Mouse (Mus musculus) embryonic facial prominence, embryonic 10.5 days (tissue): Measurements from ENCODE around the gene Ms4a4a. TPM values are rescaled to one million over a fixed set of nuclear protein-coding genes. Genes with fewer than 3 reads are reported as not detected.
"Not testable (repeated sequence)": the region's sequence is repeated elsewhere in the genome, so short reads cannot be mapped to it uniquely, and the experiment has no call there.

Experiments used
- DNase-seq: peaks from one replicate; pipeline ENCODE4 v3.0.0-alpha.2; 2017; ENCODE audit warnings: low spot score
- H3K27ac ChIP-seq: fragments of 300-500 bp; sonication (generic); replicated peaks from 2 replicates; pipeline ENCODE4 v1.5.1; 2016; ENCODE audit warnings: mild to moderate bottlenecking
- H3K27me3 ChIP-seq: fragments of 300-500 bp; sonication (generic); replicated peaks from 2 replicates; pipeline ENCODE4 v1.6.1; 2016; ENCODE audit warnings: low read depth, mild to moderate bottlenecking; ENCODE audit not compliant: poor library complexity, severe bottlenecking
- H3K36me3 ChIP-seq: fragments of 300-500 bp; sonication (generic); replicated peaks from 2 replicates; pipeline ENCODE4 v1.6.1; 2016; ENCODE audit warnings: mild to moderate bottlenecking, moderate library complexity
- H3K4me1 ChIP-seq: fragments of 300-500 bp; sonication (generic); 2 replicates; pipeline ENCODE4 v1.6.1; 2016
- H3K4me3 ChIP-seq: fragments of 300-500 bp; sonication (generic); 2 replicates; pipeline ENCODE4 v1.5.1; 2016; ENCODE audit warnings: mild to moderate bottlenecking, moderate library complexity
- H3K9me3 ChIP-seq: fragments of 300-500 bp; sonication (generic); 2 replicates; pipeline ENCODE4 v1.6.1; 2016; ENCODE audit warnings: mild to moderate bottlenecking
- WGBS: fragments of 180-500 bp; shearing (Covaris S2); methylation state at CpG from one replicate; pipeline ENCODE4 v1.1.7; 2016; 5-methylcytosine and 5-hydroxymethylcytosine counted together
- polyA plus RNA-seq: library from polyadenylated mRNA; unstranded; fragments of >200 nt; fragmentation: Nextera tagmentation; extraction: Ambion mirVana; gene quantifications from 2 replicates; pipeline ENCODE4 v1.2.1, GENCODE M21; 2016

Gene Ms4a4a
- polyA plus RNA-seq, 1 experiment from 2014 or later: 1.9 TPM

- WGBS: 85% methylated on average over 4 of the region's 4 CpGs
- no peaks in the 10 kb centered on the region for H3K36me3 ChIP-seq
These were observed 12.4 kb downstream of the Ms4a4a start for GRCm38 (mm10) chr19:11387685-11388084.

GRCm38 (mm10) chr19:11388949-11389348 lies 13.6 kb downstream of the Ms4a4a start:
- WGBS: 87% methylated on average over 2 of the region's 2 CpGs
- no peak for DNase-seq

More at GRCm38 (mm10) chr19:11387685-11388084, 12.4 kb downstream of the Ms4a4a start:
- Histone ChIP-seq H3K27ac (no peak overlapping the region), H3K4me1 (no peaks in the 10 kb centered on the region), H3K9me3 (no peaks in the 10 kb centered on the region), H3K4me3 (no peak overlapping the region), H3K27me3 (no peaks in the 10 kb centered on the region)
- DNase-seq: no peak

GRCm38 (mm10) chr19:11395769-11396168 lies 20.4 kb downstream of the Ms4a4a start:
- Histone ChIP-seq H3K4me1 (no peaks in the 10 kb centered on the region), H3K27ac (no peak overlapping the region), H3K9me3 (no peaks in the 10 kb centered on the region), H3K4me3 (no peak overlapping the region), H3K27me3 (no peaks in the 10 kb centered on the region), H3K36me3 (no peaks in the 10 kb centered on the region)
- DNase-seq: no peak

More at GRCm38 (mm10) chr19:11388949-11389348, 13.6 kb downstream of the Ms4a4a start:
- no peaks in the 10 kb centered on the region for H3K36me3 ChIP-seq
- no peak overlapping the region for H3K4me3 ChIP-seq
- H3K27ac ChIP-seq: no peak overlapping the region
- H3K27me3 ChIP-seq: no peaks in the 10 kb centered on the region
- H3K9me3 ChIP-seq: no peaks in the 10 kb centered on the region
- no peaks in the 10 kb centered on the region for H3K4me1 ChIP-seq

GRCm38 (mm10) chr19:11404527-11404926 lies 29.2 kb downstream of the Ms4a4a start, which contains the start of gene Ms4a4c:
Gene Ms4a4c (plus strand): TSS chr19:11404770.
- no peaks in the 10 kb centered on the region for H3K36me3 ChIP-seq
- no peaks in the 10 kb centered on the region for H3K4me1 ChIP-seq
- H3K9me3 ChIP-seq: no peaks in the 10 kb centered on the region
- no peak for DNase-seq
- 92% methylated on average over 3 of the region's 3 CpGs for WGBS
- H3K4me3 ChIP-seq: no peak within 1 kb of the TSS
- H3K27me3 ChIP-seq: no peaks in the 10 kb centered on the region
- H3K27ac ChIP-seq: no peak within 1 kb of the TSS

DNA sequence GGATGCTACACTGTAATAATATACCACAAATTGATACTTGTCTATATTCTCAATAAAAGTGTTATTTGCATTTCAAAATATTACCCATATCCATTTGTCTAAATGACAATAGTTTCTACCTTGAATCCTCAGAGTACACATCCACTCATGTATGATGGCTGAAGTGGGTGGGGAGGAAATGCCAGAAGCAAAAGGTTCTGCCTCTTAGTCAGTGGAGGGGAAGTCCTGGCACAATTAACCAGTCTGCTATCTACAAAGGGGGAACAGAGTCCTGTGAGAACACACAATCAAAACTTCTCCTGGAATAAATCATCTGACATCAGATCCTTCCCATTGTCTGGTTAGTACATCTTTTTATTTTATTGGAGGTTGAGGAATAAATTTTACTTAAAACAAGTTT lies 32.1 kb downstream of the Ms4a4a start:
- no peaks in the 10 kb centered on the region for H3K9me3 ChIP-seq
- no peaks in the 10 kb centered on the region for H3K4me1 ChIP-seq
- H3K27ac ChIP-seq: no peak overlapping the region
- H3K4me3 ChIP-seq: no peak overlapping the region
- H3K36me3 ChIP-seq: no peaks in the 10 kb centered on the region
- no peak for DNase-seq
- no peaks in the 10 kb centered on the region for H3K27me3 ChIP-seq

GRCm38 (mm10) chr19:11408591-11408990 lies 33.3 kb downstream of the Ms4a4a start:
- no peaks in the 10 kb centered on the region for H3K4me1 ChIP-seq
- no peaks in the 10 kb centered on the region for H3K9me3 ChIP-seq
- DNase-seq: no peak
- H3K27ac ChIP-seq: no peak overlapping the region
- no peaks in the 10 kb centered on the region for H3K27me3 ChIP-seq
- no peaks in the 10 kb centered on the region for H3K36me3 ChIP-seq
- 84% methylated on average over 1 of the region's 1 CpGs for WGBS
- no peak overlapping the region for H3K4me3 ChIP-seq

GRCm38 (mm10) chr19:11411640-11412039 lies 36.3 kb downstream of the Ms4a4a start:
- no peak overlapping the region for H3K4me3 ChIP-seq
- no peak overlapping the region for H3K27ac ChIP-seq
- no peaks in the 10 kb centered on the region for H3K4me1 ChIP-seq
- 85% methylated on average over 1 of the region's 1 CpGs for WGBS
- no peak for DNase-seq
- no peaks in the 10 kb centered on the region for H3K36me3 ChIP-seq
- no peaks in the 10 kb centered on the region for H3K27me3 ChIP-seq
- no peaks in the 10 kb centered on the region for H3K9me3 ChIP-seq

GRCm38 (mm10) chr19:11414084-11414483 lies 38.8 kb downstream of the Ms4a4a start:
- no peak for DNase-seq
- no peaks in the 10 kb centered on the region for H3K36me3 ChIP-seq
- H3K4me1 ChIP-seq: no peaks in the 10 kb centered on the region
- no peak overlapping the region for H3K4me3 ChIP-seq
- H3K27me3 ChIP-seq: no peaks in the 10 kb centered on the region
- no peaks in the 10 kb centered on the region for H3K9me3 ChIP-seq
- 85% methylated on average over 1 of the region's 1 CpGs for WGBS
- no peak overlapping the region for H3K27ac ChIP-seq

DNA sequence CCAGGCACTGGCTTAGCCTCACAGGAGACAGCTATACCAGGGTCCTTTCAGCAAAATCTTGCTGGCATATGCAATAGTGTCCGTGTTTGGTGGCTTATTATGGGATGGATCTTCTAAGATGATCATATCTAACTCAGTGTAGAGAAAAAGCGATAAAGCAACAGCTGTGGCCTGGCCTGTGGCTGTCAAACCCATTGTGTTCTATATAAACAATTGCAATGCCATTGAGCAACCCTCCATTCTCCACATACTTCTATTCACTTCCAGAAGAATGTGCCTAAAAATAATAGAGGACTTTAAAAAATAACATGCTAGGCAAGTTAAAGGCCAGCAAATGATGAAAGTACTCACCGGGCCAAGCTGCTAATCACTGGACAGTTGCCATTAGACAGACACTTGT lies 40.3 kb downstream of the Ms4a4a start:
- no peak overlapping the region for H3K27ac ChIP-seq
- DNase-seq: no peak
- H3K27me3 ChIP-seq: no peaks in the 10 kb centered on the region
- 74% methylated on average over 3 of the region's 3 CpGs for WGBS
- H3K36me3 ChIP-seq: no peaks in the 10 kb centered on the region
- no peak overlapping the region for H3K4me3 ChIP-seq
- no peaks in the 10 kb centered on the region for H3K4me1 ChIP-seq
- no peaks in the 10 kb centered on the region for H3K9me3 ChIP-seq

DNA sequence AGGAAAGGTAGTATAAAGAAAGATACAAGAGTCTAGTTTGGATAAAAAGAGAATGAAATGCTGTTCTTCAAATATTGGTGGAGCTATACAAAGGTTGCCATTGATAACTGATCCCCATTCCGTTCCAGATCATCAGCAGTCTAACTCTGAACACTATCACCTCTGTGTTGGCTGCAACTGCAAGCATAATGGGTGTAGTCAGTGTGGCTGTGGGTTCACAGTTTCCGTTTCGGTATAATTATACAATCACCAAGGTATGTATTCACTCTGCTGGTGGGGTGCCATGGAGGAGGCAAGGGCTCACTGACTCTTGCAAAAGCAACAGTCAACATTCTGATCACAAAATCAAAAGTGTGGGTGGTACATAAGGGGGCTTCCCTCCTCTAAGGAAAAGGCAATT lies 43.5 kb downstream of the Ms4a4a start:
- H3K4me1 ChIP-seq, DNase-seq, H3K4me3 ChIP-seq, H3K36me3 ChIP-seq, H3K27me3 ChIP-seq, H3K9me3 ChIP-seq, H3K27ac ChIP-seq: not testable (repeated sequence)
- 53% methylated on average over 3 of the region's 3 CpGs for WGBS

DNA sequence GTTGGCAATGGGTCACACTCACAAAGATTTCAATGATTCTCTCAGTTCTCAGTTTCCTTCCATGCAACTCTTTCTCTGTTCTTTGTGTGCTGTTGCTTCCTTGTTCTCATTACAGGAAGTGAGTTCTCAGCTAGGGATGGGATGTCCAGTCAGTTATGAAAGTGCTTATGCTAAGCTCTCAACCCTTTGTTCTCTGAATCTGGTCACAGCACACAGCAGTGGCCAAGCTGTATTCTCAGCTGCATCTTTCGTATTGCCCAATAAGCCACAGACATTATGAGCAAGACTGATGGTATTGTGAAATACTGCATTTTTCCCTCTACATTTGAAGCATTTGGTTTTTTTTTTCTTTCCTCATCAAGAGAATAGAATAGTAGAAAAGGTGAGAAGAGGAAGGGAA lies 55.9 kb downstream of the Ms4a4a start:
- 87% methylated on average over 1 of the region's 1 CpGs for WGBS
- H3K9me3 ChIP-seq, H3K4me1 ChIP-seq, H3K36me3 ChIP-seq, H3K4me3 ChIP-seq, DNase-seq, H3K27me3 ChIP-seq, H3K27ac ChIP-seq: not testable (repeated sequence)

DNA sequence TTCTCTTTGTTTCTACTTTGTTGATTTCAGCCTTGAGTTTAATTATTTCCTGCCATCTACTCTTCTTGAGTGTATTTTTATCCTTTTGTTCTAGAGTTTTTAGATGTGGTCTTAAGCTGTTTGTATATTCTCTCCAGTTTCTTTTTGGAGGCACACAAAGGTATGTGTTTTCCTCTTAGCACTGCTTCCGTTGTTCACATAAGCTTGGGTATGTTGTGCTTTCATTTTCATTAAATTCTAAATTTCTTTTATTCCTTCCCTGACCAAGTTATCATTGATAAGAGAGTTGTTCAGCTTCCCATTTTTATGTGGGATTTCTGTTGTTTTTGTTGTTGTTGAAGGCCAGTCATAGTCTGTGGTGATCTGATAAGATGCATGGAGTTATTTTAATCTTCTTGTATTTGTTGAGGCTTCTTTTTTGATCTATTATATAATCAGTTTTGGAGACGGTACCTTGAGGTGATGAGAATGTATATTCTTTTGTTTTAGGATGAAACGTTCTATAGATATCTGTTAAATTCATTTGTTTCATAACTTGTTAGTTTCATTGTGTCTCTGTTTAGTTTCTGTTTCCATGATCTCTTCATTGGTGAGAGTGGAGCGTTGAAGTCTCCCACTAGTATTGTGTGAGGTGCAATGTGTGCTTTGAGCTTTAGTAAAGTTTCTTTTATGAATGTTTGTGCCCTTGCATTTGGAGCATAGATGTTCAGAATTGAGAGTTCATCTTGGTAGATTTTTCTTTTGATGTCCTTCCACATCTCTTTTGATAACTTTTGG lies 59.9 kb downstream of the Ms4a4a start:
- Histone ChIP-seq H3K27me3 (no peaks in the 10 kb centered on the region), H3K4me3 (no peak overlapping the region), H3K36me3 (no peaks in the 10 kb centered on the region), H3K4me1 (no peaks in the 10 kb centered on the region), H3K9me3 (no peaks in the 10 kb centered on the region), H3K27ac (no peak overlapping the region)
- DNase-seq: no peak
- WGBS: 90% methylated on average over 4 of the region's 4 CpGs
